Mouse (Mus musculus) adrenal gland, adult 2 months (tissue): ENCODE measurements around the gene Dop1a. TPM values are rescaled to one million over a fixed set of nuclear protein-coding genes. Genes with fewer than 3 reads are reported as not detected.
"Not testable (repeated sequence)": the region's sequence is repeated elsewhere in the genome, so short reads cannot be mapped to it uniquely, and the experiment has no call there.

Experiments used
- DNase-seq: peaks from one replicate; pipeline ENCODE4 v3.0.0; 2021
- polyA plus RNA-seq: library from polyadenylated mRNA; depleted of rRNA; stranded (reverse); fragments of >200 nt; gene quantifications from 2 replicates; pipeline ENCODE4 v1.2.3, GENCODE M21; 2012; rRNA removed
- total RNA-seq, 2 experiments: library from RNA; stranded (reverse); gene quantifications; 2 replicates each; pipeline ENCODE4 v1.2.3; 2021

Gene Dop1a
- total and polyA plus RNA-seq, 3 experiments, result 3.1 to 26.1 (median 20.0) TPM

- DNase-seq, result no peak
Measured at GRCm38 (mm10) chr9:86575178-86575577, 108.2 kb downstream of the Dop1a start.

GRCm38 (mm10) chr9:86579657-86580056 is 112.7 kb downstream of the Dop1a start:
- no peak for DNase-seq

- DNase-seq, result peak; percentile 75
Measured at GRCm38 (mm10) chr9:86583740-86584139, 116.8 kb downstream of the Dop1a start.

- no peak for DNase-seq
Measured at GRCm38 (mm10) chr9:86587019-86587795, 120.3 kb downstream of the Dop1a start.

- peak; percentile 44 for DNase-seq
Measured at GRCm38 (mm10) chr9:86592676-86593668, 126.0 kb downstream of the Dop1a start.

- not testable (repeated sequence) for DNase-seq
Measured at GRCm38 (mm10) chr9:86594357-86594767, 127.4 kb downstream of the Dop1a start.

- DNase-seq, result not testable (repeated sequence)
Measured at GRCm38 (mm10) chr9:86596983-86597382, 130.0 kb downstream of the Dop1a start.

- DNase-seq, result no peak
Measured at GRCm38 (mm10) chr9:86599723-86600303, 132.9 kb downstream of the Dop1a start.

Other genes with a start within 250 kb of the Dop1a start
- gene Ube2cbp, start 2.2 kb upstream of the Dop1a start, total RNA-seq, result 1 to 10 TPM; 1.8 to 2.0 TPM
- 0.58 and 0.66 TPM in 2 replicates for gene Ube2cbp, start 2.2 kb upstream of the Dop1a start, polyA plus RNA-seq
- 10 to 100 TPM; 20.8 to 52.6 TPM for gene Pgm3, start 104.7 kb downstream of the Dop1a start, total RNA-seq
- 2.9 and 3.9 TPM in 2 replicates for gene Pgm3, start 104.7 kb downstream of the Dop1a start, polyA plus RNA-seq
- 1 to 10 TPM; 3.9 to 8.0 TPM for gene Rwdd2a, start 104.8 kb downstream of the Dop1a start, total RNA-seq
- 5.6 and 16.8 TPM in 2 replicates for gene Rwdd2a, start 104.8 kb downstream of the Dop1a start, polyA plus RNA-seq
- gene Me1, start 228.8 kb downstream of the Dop1a start, total RNA-seq, result 1,000 to 10,000 TPM; 1,216 to 1,611 TPM
- 307 and 379 TPM in 2 replicates for gene Me1, start 228.8 kb downstream of the Dop1a start, polyA plus RNA-seq